Mouse (Mus musculus) 3T3-L1 (cell line): ENCODE data around the gene Tmem38b.

Experiments used
- DNase-seq: peaks from one replicate; pipeline ENCODE4 v3.0.0-alpha.2; 2015; ENCODE audit warnings: low read depth, low spot score

Gene Tmem38b

DNA sequence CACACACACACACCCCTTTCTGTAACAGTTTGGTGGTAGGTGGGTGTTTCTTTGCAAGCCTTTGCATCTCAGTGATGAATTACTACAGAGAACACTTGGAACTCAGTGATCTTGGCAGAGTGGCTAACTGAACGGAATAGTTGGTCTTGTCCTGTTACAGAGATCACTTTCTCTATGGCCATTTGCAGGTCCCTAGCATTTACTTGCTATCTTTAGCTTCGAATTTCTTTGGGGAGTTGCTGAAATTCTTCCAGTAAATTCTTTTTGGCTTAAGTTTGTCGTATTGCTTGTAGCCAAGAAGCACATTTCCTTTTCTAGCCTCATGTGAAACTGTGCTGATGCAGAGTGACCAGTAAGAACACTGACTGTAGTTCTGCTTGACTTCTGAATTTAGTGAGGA lies 3.1 kb downstream of the Tmem38b start:
- no peak for DNase-seq

DNA sequence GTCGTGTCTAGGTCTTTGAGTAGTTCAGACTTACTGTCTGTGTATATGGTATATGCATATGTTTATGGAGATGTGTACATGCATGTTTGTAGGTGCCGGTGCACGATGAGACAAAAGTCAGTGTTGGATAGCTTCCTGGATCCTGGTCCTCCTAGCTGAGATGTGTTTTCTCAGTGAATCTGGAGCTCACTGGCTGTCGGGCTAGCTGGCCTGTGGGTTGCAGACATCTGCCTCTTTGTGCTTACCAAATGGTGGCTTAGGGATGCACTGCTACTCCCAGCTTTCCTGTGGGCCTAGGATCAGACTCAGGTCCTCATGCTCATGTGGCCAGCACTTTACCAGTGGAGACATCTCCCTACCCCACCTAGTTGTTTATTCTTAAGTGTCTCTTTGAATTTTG lies 4.2 kb downstream of the Tmem38b start:
- no peak for DNase-seq

DNA sequence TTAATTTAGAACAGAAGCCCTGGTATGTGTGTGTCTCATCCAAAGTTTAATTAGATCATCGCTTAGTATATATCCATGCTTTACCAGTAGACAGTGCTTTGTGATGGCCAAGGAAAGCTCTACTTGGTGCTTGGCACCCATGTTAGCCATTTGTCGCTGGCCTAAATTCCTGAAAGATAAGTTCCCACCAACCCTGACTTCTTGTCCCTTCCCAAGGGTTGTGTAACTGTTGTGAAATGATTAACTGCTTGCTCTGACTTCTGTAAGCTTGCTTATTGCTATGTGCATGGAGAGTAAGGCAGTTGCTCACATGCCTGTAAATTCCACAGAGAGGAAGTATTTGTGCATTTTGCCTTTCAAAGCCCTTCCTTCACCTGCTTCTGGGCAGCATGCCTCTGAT lies 4.7 kb downstream of the Tmem38b start:
- DNase-seq = no peak

DNA sequence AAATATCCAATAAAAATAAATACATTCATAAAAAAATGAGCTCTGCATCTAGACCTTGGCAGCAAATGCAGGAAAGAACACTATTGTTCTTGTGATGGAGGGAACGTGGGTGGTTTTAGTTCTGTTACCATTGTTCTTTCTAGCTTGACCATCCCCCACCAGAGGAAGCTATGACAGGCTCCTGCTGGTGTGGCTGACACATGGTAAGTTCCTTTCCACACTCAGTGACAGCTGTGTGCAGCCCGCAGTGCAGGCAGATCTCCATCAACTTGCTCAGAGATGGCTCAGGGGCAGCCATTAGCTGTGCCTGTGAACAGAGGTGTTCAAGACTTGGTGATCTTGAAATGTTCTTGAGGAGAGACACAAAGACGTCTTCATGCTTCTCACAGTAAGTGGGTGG lies 6.5 kb downstream of the Tmem38b start:
- DNase-seq = no peak

DNA sequence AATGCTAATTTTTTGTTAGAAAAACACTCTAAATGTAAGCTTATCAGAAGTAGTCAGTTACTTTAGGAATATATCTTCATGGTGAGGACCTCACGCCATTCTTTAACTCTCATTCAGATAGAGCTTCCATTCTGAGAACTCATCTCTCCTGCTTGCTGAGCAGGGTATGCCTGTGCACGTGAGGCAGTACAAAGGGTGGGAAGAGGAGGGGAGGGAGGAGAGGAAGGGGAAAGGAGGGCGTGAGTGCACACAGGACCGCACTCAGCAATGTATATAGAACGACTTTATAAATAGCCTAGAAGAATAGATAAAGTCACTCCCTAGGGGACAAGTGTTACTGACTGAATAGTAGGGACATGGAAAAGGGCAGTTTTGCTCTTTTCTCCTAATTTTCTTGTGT lies 11.1 kb downstream of the Tmem38b start:
- no peak for DNase-seq

DNA sequence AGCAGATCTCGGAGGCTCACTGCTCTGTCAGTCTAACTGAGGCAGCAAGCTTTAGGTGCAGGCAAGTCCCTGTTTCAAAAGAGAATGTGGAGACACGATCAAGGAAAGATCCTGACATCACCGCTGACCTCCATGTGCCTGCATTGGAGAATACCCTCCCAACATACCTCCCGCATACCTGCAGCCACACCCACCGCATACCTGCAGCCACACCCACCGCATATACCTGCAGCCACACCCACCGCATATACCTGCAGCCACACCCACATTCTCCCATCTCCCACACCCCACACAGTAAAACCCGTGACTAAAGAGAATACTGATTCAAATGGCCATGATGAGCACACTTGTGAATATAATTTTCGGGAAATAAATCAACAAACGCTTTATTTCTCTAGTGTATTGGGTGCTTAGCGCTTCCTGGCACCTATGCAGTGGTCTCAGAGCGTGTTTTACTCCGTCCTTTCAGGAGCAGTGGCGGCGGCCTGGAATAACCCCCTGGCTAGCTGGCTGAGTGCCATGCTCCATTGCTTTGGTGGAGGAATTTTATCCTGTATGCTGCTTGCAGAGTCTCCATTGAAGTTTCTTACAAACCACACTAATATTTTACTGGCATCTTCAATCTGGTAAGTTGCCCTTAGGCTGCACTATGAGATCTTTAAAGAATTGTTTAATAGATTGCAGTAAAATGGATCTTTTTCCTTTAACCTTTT lies 14.5 kb downstream of the Tmem38b start:
- DNase-seq = no peak

DNA sequence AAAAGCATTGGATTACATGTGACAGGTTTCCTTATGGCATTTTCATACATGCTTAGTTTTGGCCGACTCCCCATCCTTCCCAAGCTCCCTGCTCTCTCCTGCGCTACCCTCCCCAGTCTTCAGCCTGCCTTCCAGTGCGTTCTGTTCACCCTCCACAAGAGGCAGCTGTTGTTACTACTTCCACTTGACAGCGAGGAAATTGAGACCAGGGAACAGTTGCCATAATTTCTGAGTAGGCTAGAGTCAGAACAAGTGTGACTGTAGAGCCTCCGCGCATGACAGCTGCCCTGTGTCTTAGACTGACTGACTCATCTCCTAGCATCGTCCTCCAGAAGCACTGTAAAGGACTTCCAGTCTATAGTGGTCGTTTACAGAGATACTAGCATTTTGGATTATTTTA lies 17.7 kb downstream of the Tmem38b start:
- no peak for DNase-seq

DNA sequence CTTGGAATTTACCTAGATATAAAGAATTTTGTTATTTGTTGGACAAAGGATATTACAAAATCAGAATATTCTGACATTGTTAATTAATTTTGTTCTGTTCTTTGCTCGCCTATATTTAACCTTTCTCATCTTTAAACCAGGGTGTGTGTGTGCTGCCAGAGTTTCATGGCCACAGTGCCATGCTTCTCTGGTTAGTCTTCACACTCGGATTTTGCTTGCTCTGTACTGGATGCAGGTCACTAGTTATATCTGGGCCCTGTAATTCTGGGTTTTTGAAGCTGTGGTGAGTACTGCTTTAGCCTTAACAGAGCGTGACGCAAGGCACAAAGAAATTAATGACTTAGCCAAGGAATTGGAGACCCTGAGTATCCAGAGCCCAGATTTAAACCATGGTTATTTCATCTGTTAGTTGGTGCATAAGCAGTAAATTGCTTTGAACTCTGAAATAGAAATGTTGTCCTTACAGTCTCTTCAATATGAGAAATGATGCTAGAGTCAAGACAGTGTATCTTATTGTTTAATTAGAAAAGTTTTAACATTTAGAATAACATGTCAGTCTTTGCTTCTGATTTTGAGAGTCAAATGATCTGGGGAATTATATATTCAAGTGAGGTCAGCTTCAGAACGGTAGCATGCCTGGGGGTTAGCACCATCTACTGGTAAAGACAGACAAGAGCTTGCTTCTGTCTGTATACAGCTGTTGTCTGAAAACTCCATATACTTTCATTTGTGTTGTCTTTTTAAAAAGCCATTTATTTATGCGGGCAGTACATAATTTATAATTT lies 19.2 kb downstream of the Tmem38b start:
- DNase-seq = peak; percentile 64

DNA sequence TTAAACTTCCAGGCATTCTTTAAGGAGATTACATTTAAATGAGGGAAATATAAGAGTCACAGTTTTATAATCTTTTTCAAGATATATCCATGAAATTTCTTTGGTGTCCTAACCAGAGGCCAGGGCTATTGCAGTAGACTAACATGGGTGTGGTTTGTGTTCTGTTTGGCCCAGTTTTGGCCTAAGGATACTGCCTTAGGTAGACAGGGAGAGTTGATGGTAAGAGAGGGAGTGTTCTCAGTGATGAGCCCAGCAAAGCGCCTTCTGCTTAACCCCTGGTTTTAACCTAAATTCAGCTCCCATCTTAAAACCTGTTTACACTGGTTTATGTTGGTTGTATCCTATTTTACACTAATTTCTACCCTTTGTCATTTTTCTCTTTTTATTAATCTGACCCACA lies 19.8 kb downstream of the Tmem38b start:
- DNase-seq = no peak

DNA sequence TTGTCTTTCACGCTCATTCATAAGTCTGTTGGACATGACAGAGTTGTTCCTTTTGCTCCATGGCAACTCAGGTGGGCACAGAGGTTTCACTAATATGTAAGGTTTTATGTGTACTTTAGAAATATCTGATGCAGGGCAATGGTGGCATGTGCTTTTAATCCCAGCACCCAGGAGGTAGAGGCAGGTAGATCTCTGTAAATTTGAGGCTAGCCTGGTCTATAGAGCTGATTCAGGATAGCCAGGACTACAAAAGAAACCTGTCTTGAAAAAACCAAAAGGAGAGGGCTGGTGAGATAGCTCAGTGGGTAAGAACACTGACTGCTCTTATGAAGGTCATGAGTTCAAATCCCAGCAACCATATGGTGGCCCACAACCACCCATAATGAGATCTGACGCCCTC lies 20.5 kb downstream of the Tmem38b start:
- no peak for DNase-seq

DNA sequence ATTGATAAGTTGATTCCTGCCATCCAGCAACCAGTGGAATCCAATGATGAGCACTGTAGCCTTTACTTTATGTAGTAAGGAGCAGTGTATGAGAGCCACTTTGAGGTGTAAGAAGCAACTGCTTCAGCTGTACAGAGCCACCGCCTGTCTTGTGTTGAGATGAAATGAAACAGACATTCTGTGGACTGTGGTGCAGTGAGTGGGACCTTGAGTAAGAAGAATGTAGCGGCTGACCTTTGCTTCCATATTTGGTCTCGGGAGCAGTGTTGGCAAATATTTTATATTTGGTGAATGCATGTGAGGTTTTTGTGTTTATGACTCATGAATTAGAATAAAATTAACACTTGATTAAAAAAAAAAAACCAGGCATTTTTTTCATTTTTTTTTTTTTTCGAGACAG lies 21.7 kb downstream of the Tmem38b start:
- no peak for DNase-seq

DNA sequence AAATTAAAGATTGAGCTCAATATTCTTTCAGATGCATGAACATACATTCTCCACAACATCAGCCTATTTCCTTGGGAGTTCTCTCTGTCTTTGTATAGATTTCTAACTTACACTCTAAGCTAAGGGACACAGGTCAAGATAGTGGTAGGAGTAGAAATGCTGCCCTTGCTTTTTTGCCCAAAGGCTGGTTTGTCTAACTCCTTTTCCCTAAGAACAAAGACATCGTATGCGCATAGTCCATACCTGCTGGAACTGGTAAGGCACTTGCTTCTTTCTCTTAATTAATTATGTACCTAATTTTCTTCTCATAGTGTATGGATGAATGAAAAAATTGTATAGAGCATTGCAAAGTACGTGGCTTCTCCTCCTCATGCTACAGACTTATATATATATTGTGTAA lies 22.5 kb downstream of the Tmem38b start:
- DNase-seq = no peak

DNA sequence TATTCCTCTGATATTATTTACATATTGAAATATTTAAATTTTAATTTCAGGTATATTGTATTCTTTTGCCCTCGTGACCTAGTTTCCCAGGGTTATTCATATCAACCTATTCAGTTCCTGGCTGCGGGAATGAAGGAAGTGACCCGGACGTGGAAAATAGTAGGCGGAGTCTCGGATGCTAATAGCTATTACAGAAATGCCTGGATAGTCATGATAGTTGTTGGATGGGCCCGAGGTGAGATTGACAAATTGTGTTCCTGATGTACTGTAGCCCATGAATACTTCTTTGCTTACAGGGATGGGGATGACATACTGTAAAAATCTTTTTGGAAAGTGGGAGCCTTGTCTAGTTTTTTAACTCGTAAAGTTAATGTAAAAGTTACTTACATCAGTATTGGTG lies 23.0 kb downstream of the Tmem38b start:
- DNase-seq = no peak

DNA sequence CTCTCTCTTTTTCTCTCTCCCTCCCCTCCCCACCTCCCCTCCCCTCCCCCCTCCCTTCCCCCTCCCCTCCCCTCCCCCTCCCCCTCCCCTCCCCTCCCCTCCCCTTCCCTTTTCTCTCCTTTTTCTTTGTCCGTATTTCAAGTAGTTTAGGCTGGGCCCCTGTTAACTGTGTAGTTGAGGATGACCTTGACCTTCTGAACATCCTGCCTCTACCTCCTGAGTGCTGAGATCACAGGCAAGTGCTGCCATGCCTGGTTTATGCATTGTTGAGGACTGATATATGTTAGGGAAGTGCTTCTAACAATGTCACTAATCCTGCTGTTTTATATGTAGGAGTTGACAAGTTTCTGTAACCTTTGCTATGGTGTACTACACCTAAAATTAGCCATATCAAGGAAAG lies 24.0 kb downstream of the Tmem38b start:
- no peak for DNase-seq

DNA sequence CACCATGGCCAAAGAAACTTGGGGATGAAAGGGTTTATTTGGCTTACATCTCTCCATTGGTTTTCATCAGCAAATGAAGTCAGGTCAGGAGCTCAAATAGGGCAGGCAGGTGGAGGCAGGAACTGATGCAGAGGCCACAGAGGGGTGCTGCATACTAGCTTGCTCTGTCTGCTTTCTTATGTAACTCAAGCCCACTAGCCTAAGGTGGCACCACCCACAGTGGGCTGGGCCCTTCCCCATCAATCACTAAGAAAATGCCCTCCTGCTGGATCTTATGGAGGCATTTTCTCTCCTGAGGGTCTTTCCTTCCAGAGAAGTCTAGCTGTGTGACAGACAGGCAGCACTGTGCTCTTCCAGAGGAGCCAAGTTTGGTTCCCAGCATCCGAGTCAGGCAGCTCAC lies 27.5 kb downstream of the Tmem38b start:
- no peak for DNase-seq

DNA sequence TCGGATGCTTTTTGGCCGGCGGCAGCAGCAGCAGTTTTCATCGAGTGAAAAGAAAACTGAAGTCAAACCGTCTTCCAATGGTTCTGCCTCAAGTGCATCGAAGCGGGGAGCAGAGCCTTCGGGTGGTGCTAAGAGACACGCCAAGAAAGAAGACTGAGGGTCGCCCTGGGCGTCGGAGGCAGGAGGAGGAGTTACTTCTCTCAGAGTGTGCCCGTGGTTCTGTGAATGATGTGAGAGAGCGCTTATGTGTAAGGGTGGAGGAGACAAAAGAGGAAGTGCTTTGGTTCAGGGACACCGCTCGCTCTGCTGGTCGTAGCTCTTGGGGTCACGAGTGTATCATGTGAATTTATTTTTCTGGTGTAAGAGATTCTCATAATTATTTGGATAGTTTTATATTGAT lies 34.1 kb downstream of the Tmem38b start:
- DNase-seq = no peak

DNA sequence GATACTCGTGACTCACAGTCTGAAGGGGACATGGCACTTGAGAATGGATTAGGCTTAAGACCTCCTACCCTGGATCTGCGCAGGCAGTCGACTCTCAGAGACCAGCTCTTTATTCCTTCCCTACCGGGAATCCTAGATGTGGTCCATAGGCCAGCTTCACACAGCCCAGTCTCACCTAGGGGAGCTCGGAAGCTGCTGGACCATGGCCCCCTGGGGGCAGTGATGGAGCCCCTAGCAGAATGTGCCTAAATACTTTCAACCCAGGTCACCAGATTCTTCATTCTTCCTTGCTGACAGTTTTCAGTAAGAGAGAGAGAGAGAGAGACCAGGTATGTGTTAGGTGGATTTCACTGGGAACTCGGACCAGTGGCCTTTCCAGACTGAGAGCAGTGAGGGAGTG lies 36.3 kb downstream of the Tmem38b start:
- no peak for DNase-seq

DNA sequence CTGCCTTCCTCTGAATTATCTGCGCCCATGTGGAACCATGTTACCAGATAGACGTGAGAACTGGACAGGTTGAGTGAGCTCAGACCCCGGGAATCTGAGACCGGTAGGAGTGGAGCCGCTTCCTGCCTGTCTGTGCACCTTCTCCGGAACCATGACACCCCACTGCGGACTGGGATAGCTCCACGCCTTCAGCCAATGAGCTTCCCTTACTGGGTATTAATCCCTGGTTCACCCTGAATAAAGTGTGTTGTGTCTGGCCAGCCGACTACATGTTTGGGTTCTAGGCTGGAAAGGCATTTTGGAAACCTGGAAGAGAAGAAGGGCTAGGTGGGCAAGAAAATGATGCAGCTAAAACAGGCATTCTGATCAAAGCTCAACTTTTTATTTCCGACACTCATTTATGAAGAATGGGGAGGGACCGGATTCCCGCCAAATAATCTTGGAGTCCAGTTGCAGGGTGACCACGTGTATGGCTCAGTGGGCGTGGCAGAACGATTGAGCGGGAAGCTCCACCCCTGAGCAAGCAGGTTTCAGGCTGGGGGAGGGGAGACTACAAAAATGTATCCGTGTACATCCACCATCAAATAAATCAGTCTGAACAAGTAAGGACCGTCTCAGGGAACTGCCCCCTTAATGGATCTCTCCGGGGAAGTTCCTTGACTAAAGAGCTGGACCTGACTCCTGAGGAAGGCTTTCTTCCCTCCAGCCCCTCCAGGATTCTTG lies 38.4 kb downstream of the Tmem38b start:
- no peak for DNase-seq

DNA sequence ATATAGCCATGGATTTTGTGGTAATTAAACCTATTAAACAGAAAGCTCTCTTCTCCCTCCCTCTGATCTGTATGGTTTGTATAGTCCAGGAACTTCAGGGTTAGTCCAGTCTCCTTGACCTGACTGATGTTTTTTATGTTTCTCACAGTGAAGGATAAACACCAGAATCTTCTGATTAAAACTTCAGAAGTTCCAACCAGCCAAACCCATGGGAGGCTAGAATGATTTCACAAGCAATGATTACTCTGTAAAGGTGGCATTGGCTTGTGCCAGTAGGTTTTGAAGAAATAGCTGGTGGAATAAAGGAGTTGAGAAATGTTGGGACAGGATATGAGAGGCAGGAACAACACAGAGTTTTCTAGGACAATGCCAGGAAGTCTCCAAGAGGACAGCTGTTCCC lies 40.6 kb downstream of the Tmem38b start:
- DNase-seq = no peak

DNA sequence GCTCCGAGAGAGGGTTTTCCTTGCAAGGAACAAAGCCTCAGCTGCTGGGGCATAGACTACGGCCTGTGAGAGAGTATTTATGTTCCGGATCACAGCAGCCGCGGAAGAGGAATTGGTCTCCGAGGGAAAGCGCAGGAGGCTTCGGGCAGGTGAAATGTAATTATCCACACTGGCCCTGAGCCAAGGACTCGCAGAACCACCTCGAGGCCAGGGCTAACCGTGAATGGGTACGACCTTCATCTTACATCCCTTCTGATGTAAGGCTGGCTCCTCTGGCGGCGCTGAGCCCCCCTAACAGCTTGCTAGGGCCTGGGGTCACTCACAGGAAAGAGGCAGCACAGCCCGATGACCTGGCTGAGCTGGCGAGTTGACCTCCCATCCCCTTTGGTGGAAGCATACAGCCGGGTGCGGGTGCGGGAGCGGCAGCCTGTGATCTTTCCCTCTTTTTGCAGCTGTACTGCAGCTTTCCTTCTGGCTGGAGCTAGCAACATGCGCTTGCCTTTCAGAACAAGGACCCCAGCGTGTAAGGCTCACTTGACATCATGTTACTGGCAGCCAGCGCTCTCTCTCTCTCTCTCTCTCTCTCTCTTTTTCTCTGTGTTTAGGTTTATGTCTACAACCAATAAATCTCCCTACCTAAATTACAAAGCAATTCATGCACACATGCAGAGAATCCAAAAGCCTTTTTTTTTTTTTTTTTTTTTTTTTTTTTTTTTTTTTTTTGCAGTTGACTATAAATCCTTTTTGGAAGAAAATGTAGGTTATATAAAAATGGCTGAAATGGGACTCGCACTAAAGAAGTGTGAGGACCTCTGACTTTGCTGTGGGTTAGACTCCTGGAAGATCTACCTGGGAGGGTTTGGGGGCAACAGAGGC lies 52.9 kb downstream of the Tmem38b start:
- DNase-seq = no peak

DNA sequence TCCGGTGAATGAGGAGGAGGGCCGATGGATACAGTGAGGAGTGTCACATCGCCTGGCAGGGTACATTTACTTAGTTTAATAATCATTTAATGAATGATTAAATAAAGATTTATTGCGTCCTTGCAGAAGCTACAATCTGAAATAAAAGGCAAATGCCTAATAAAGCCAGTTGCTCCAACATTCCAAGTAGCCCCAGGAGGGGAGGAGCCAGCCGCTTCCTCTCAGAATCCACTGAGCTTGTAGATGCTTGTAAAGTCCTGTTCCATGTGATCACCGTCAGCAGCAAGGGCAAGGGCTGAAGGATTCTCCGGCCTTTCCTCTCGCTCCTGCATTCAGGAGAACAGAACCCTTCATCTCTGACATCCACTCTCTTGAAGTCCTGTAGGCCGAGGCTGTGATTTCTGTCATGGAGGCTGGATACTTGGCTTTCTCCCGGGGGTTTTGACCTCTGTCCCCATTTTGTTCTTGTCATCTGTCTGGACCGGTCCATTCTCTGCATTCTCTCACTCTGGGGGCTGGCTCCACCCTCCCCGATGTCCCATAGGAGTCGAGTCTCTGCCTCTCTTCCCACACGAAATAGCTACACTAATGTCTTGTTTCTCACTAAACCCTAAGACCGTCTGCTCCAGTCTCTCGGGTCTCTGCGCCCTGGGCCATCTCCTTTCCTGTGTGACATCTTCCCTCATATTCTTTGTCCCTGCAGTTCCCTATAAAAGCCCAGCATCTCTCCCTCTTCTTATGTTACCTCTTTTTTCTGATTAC lies 57.3 kb downstream of the Tmem38b start:
- no peak for DNase-seq
